Mouse (Mus musculus): ENCODE measurements around the gene Zmynd10.

DNA sequence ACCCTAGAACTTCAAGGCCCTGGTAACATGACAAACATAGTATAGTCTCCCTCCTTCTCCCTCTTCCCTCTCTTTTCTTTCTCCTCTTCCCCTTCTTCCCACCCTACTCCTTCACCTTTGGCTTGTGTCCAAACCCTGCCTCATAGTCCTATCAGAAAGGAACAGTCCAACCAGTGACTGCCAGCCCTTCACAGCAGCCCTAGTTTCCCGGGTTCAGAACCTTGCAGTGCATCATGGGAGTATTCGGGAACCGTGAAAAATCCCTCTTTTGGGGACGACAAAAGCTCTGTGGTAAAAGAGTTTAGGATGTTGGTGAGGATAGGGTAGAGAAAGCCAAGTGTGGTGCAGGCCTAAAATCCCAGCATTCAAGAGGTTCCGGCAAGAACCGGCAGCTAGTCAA lies 26.8 kb upstream of the Zmynd10 start:
- no peak for TF ChIP-seq CTCF (IDR thresholded peaks at IDR 0.05; ENCODE audit: insufficient read depth, low read length)
- no peak for TF ChIP-seq POLR2A (IDR thresholded peaks at IDR 0.05; ENCODE audit: borderline replicate concordance, extremely low read depth, low read depth, low read length)
